Mouse (Mus musculus): ENCODE results near the gene Smim1. TPM values are rescaled to one million over a fixed set of nuclear protein-coding genes. Genes with fewer than 3 reads are reported as not detected.

The Smim1 gene
- polyA plus RNA-seq (2014; fragmentation: Nextera tagmentation; extraction: Ambion mirVana): 9.7 and 9.8 TPM in 2 replicates

DNA sequence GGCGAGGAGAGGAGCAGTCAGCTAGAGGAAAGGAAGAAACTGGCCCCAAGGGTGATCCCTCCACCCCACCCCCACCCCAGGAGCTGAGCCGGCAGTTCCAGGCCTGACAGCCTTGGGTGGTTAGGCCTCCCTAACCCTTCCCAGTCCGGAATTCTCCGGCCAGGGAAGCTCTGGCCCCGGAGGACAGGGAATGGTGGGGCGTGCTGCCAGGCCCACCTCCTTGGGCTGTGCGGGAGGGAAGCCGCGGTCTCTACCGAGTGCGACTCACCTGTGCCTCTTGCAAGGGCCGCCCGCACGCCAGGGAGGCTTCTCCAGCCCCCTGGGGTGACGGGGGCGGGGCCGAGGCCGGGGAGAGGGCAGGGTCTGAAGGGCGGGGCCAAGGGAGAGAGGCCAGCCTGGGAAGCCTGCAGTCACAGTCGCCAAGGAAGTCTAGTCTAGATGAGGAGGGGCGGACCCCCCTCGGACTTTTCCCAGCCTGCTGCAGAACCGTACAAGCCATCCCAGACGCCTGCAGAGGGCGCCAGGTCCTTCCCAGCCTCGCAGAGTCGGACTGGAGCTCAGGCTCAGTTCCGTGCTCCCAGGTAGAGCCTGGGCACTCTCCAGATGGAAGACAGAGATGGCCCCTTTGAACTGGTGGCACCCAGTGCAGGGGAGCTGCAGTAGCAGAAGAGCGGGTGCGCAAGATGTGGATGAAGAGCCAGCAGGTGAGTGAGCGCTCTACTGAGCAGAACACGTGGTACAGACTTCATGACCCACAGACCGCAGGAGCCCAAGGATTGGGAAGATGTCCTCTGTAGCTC is at the start of gene Smim1:
Smim1 (minus strand) TSS at position 590 of the 800 bp plus-strand sequence.
- Histone ChIP-seq H3K9ac (ENCODE audit: low read depth, low read length) (peak within 1 kb of the TSS; percentile 56), H3K36me3 (ENCODE audit: control insufficient read depth, insufficient read depth, low read length) (no peaks in the 10 kb centered on the region; the same call in 1 of the 2 replicates), H3K9me3 (ENCODE audit: control insufficient read depth, low read length) (no peaks in the 10 kb centered on the region), H3K27me3 (ENCODE audit: control insufficient read depth, insufficient read depth, low read length) (peaks cover 7% of the 10 kb centered on the region; the same call in 1 of the 2 replicates), H3K4me3 (ENCODE audit: low read depth, low read length) (peak within 1 kb of the TSS; percentile 24), H3K4me1 (replicated peaks; ENCODE audit: control insufficient read depth, insufficient read depth, low read length) (peaks cover 6% of the 10 kb centered on the region; the same call in 1 of the 2 replicates), H3K27ac (ENCODE audit: low read depth, low read length) (no peak within 1 kb of the TSS), H3K4me2 (replicated peaks; ENCODE audit: low read depth, low read length) (peak within 1 kb of the TSS; percentile 54)
- peak; percentile 68 for ATAC-seq (ENCODE audit: low FRiP score)
- under 1% methylated on average over 32 of the region's 33 CpGs for WGBS
- DNase-seq (ENCODE audit: low spot score): peak; percentile 72

DNA sequence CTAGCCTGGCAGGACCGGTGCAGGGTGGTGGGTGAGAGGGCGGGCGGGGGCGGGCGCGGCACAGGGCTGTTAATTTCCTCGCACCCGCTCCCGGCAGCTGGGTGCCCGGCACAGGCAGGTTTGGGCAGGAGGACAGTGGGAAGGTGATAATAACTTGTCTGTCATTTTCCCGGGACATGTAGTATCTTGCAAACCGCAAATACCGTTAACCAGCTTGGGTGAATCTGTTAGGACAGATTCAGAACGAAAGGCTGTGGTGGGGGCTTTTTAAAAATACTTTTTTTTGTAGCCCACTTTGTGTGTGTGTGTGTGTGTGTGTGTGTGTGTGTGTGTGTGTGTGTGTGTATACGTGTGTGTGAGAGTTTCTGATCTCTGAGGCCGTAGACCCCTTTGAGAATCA is 45.9 kb upstream of the Smim1 start:
- DNase-seq (ENCODE audit: low spot score) (no peak), ATAC-seq (ENCODE audit: low FRiP score) (no peak)
- Histone ChIP-seq H3K4me1 (replicated peaks; ENCODE audit: control insufficient read depth, insufficient read depth, low read length) (no peaks in the 10 kb centered on the region), H3K9ac (ENCODE audit: low read depth, low read length) (no peak overlapping the region), H3K4me3 (ENCODE audit: low read depth, low read length) (no peak overlapping the region), H3K27me3 (ENCODE audit: control insufficient read depth, insufficient read depth, low read length) (peaks cover 17% of the 10 kb centered on the region), H3K36me3 (ENCODE audit: control insufficient read depth, insufficient read depth, low read length) (no peaks in the 10 kb centered on the region), H3K9me3 (ENCODE audit: control insufficient read depth, low read length) (no peaks in the 10 kb centered on the region), H3K27ac (ENCODE audit: low read depth, low read length) (no peak overlapping the region), H3K4me2 (replicated peaks; ENCODE audit: low read depth, low read length) (no peak overlapping the region)
- WGBS: 19% methylated on average over 14 of the region's 16 CpGs

- Histone ChIP-seq H3K4me1 (replicated peaks; ENCODE audit: control insufficient read depth, insufficient read depth, low read length) (no peaks in the 10 kb centered on the region), H3K9me3 (ENCODE audit: control insufficient read depth, low read length) (no peaks in the 10 kb centered on the region), H3K36me3 (ENCODE audit: control insufficient read depth, insufficient read depth, low read length) (no peaks in the 10 kb centered on the region), H3K9ac (ENCODE audit: low read depth, low read length) (no peak overlapping the region), H3K4me3 (ENCODE audit: low read depth, low read length) (no peak overlapping the region), H3K4me2 (replicated peaks; ENCODE audit: low read depth, low read length) (0 out of 2 replicates have a peak overlapping the region, but pooled peaks have one; percentile 17), H3K27me3 (ENCODE audit: control insufficient read depth, insufficient read depth, low read length) (peaks cover 17% of the 10 kb centered on the region), H3K27ac (ENCODE audit: low read depth, low read length) (no peak overlapping the region)
- DNase-seq (ENCODE audit: low spot score): no peak
- no peak for ATAC-seq (ENCODE audit: low FRiP score)
- 2% methylated on average over 15 of the region's 20 CpGs for WGBS
Measured at GRCm38 (mm10) chr4:154071521-154071920, 45.5 kb upstream of the Smim1 start.

- peak; percentile 46 for DNase-seq (ENCODE audit: low spot score)
- 4% methylated on average over 5 of the region's 5 CpGs for WGBS
- H3K9ac ChIP-seq (ENCODE audit: low read depth, low read length): no peak overlapping the region
- no peaks in the 10 kb centered on the region for H3K9me3 ChIP-seq (ENCODE audit: control insufficient read depth, low read length)
- no peaks in the 10 kb centered on the region for H3K4me1 ChIP-seq (replicated peaks; ENCODE audit: control insufficient read depth, insufficient read depth, low read length)
- no peak overlapping the region for H3K4me3 ChIP-seq (ENCODE audit: low read depth, low read length)
- peaks cover 17% of the 10 kb centered on the region for H3K27me3 ChIP-seq (ENCODE audit: control insufficient read depth, insufficient read depth, low read length)
- 0 out of 2 replicates have a peak, but pooled peaks have one; percentile 4 for ATAC-seq (ENCODE audit: low FRiP score)
- H3K27ac ChIP-seq (ENCODE audit: low read depth, low read length): no peak overlapping the region
- no peak overlapping the region for H3K4me2 ChIP-seq (replicated peaks; ENCODE audit: low read depth, low read length)
- H3K36me3 ChIP-seq (ENCODE audit: control insufficient read depth, insufficient read depth, low read length): no peaks in the 10 kb centered on the region
Measured at GRCm38 (mm10) chr4:154070896-154071295, 44.9 kb upstream of the Smim1 start.

GRCm38 (mm10) chr4:154064827-154065773 is 39.1 kb upstream of the Smim1 start:
- Histone ChIP-seq H3K4me3 (ENCODE audit: low read depth, low read length) (no peak overlapping the region), H3K9me3 (ENCODE audit: control insufficient read depth, low read length) (no peaks in the 10 kb centered on the region), H3K27me3 (ENCODE audit: control insufficient read depth, insufficient read depth, low read length) (no peaks in the 10 kb centered on the region), H3K4me2 (replicated peaks; ENCODE audit: low read depth, low read length) (no peak overlapping the region), H3K9ac (ENCODE audit: low read depth, low read length) (no peak overlapping the region), H3K4me1 (replicated peaks; ENCODE audit: control insufficient read depth, insufficient read depth, low read length) (no peaks in the 10 kb centered on the region), H3K36me3 (ENCODE audit: control insufficient read depth, insufficient read depth, low read length) (no peaks in the 10 kb centered on the region), H3K27ac (ENCODE audit: low read depth, low read length) (no peak overlapping the region)
- ATAC-seq (ENCODE audit: low FRiP score): peak; percentile 35; the same call in 1 of the 2 replicates
- 62% methylated on average over 14 of the region's 14 CpGs for WGBS
- DNase-seq (ENCODE audit: low spot score): peak; percentile 47

GRCm38 (mm10) chr4:154057696-154058095 is 31.7 kb upstream of the Smim1 start:
- H3K4me2 ChIP-seq (replicated peaks; ENCODE audit: low read depth, low read length): no peak overlapping the region
- H3K4me3 ChIP-seq (ENCODE audit: low read depth, low read length): no peak overlapping the region
- no peaks in the 10 kb centered on the region for H3K27me3 ChIP-seq (ENCODE audit: control insufficient read depth, insufficient read depth, low read length)
- H3K4me1 ChIP-seq (replicated peaks; ENCODE audit: control insufficient read depth, insufficient read depth, low read length): no peaks in the 10 kb centered on the region
- H3K9me3 ChIP-seq (ENCODE audit: control insufficient read depth, low read length): no peaks in the 10 kb centered on the region
- ATAC-seq (ENCODE audit: low FRiP score) (no peak), DNase-seq (ENCODE audit: low spot score) (no peak)
- H3K9ac ChIP-seq (ENCODE audit: low read depth, low read length): no peak overlapping the region
- no peak overlapping the region for H3K27ac ChIP-seq (ENCODE audit: low read depth, low read length)
- H3K36me3 ChIP-seq (ENCODE audit: control insufficient read depth, insufficient read depth, low read length): no peaks in the 10 kb centered on the region
- WGBS: 58% methylated on average over 4 of the region's 4 CpGs

DNA sequence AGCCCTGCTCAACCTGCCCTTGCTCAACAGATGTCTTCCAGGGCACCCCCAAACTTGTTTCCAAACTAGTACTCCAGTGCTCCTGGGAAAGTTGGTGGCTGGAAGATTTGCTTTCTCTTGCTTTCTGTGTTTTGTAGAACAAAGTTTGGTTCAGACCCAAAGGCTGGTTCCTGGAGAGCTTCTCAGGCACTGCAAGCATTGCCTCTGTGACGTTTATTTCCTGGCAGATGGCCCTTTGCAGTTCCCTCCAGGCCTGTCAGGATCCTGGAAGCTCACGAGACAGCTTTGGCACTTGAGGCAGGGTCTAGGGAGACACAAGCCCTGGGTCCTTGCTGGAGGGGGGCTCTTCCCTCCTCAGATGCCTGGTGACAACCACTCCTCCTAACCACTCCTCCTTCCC is 30.6 kb upstream of the Smim1 start:
- H3K36me3 ChIP-seq (ENCODE audit: control insufficient read depth, insufficient read depth, low read length): no peaks in the 10 kb centered on the region
- DNase-seq (ENCODE audit: low spot score): no peak
- H3K9ac ChIP-seq (ENCODE audit: low read depth, low read length): no peak overlapping the region
- H3K4me1 ChIP-seq (replicated peaks; ENCODE audit: control insufficient read depth, insufficient read depth, low read length): no peaks in the 10 kb centered on the region
- no peaks in the 10 kb centered on the region for H3K27me3 ChIP-seq (ENCODE audit: control insufficient read depth, insufficient read depth, low read length)
- ATAC-seq (ENCODE audit: low FRiP score): no peak
- 64% methylated on average over 2 of the region's 2 CpGs for WGBS
- no peak overlapping the region for H3K4me3 ChIP-seq (ENCODE audit: low read depth, low read length)
- no peaks in the 10 kb centered on the region for H3K9me3 ChIP-seq (ENCODE audit: control insufficient read depth, low read length)
- no peak overlapping the region for H3K27ac ChIP-seq (ENCODE audit: low read depth, low read length)
- no peak overlapping the region for H3K4me2 ChIP-seq (replicated peaks; ENCODE audit: low read depth, low read length)

GRCm38 (mm10) chr4:154056046-154056445 is 30.0 kb upstream of the Smim1 start:
- no peaks in the 10 kb centered on the region for H3K36me3 ChIP-seq (ENCODE audit: control insufficient read depth, insufficient read depth, low read length)
- no peaks in the 10 kb centered on the region for H3K27me3 ChIP-seq (ENCODE audit: control insufficient read depth, insufficient read depth, low read length)
- H3K9ac ChIP-seq (ENCODE audit: low read depth, low read length): no peak overlapping the region
- DNase-seq (ENCODE audit: low spot score) (no peak), ATAC-seq (ENCODE audit: low FRiP score) (no peak)
- H3K9me3 ChIP-seq (ENCODE audit: control insufficient read depth, low read length): no peaks in the 10 kb centered on the region
- no peak overlapping the region for H3K4me3 ChIP-seq (ENCODE audit: low read depth, low read length)
- no peaks in the 10 kb centered on the region for H3K4me1 ChIP-seq (replicated peaks; ENCODE audit: control insufficient read depth, insufficient read depth, low read length)
- H3K4me2 ChIP-seq (replicated peaks; ENCODE audit: low read depth, low read length): no peak overlapping the region
- no peak overlapping the region for H3K27ac ChIP-seq (ENCODE audit: low read depth, low read length)
- 75% methylated on average over 2 of the region's 2 CpGs for WGBS

Data from hindbrain, embryonic 11.5 days (tissue).